Mouse (Mus musculus) midbrain, embryonic 16.5 days (tissue): ENCODE results near the gene Map6. TPM values are rescaled to one million over a fixed set of nuclear protein-coding genes. Genes with fewer than 3 reads are reported as not detected.
A peak's percentile ranks its signal among the peaks of the same experiment; 100 is the strongest.

ENCODE experiments used
- ATAC-seq: fragments of 200-750 bp; cut with Nextera tagmentation; 2 replicates; pipeline ENCODE4 v1.8.0; 2017; ENCODE audit warnings: moderate TSS enrichment
- H3K27ac ChIP-seq: fragments of 300-500 bp; sonication (generic); 2 replicates; pipeline ENCODE4 v1.5.1; 2014; ENCODE audit warnings: mild to moderate bottlenecking, low read length, mixed read lengths
- H3K27me3 ChIP-seq: fragments of 300-500 bp; sonication (generic); 2 replicates; pipeline ENCODE4 v1.6.1; 2014; ENCODE audit warnings: low read depth, low read length, mixed read lengths; ENCODE audit not compliant: control insufficient read depth, insufficient read depth
- H3K36me3 ChIP-seq: fragments of 300-500 bp; sonication (generic); 2 replicates; pipeline ENCODE4 v1.6.1; 2014; ENCODE audit warnings: mild to moderate bottlenecking, low read length, moderate library complexity, mixed read lengths; ENCODE audit not compliant: control insufficient read depth, insufficient read depth
- H3K4me1 ChIP-seq: fragments of 300-500 bp; sonication (generic); 2 replicates; pipeline ENCODE4 v1.6.1; 2014; ENCODE audit warnings: mild to moderate bottlenecking, low read length, mixed read lengths; ENCODE audit not compliant: control insufficient read depth, insufficient read depth
- H3K4me2 ChIP-seq: fragments of 300-500 bp; sonication (generic); 2 replicates; pipeline ENCODE4 v1.6.1; 2014; ENCODE audit warnings: mild to moderate bottlenecking, low read length, mixed read lengths
- H3K4me3 ChIP-seq: fragments of 300-500 bp; sonication (generic); 2 replicates; pipeline ENCODE4 v1.5.1; 2014; ENCODE audit warnings: low read depth, mild to moderate bottlenecking, low read length, moderate library complexity, mixed read lengths
- H3K9ac ChIP-seq: fragments of 300-500 bp; sonication (generic); 2 replicates; pipeline ENCODE4 v1.6.1; 2014; ENCODE audit warnings: low read depth, low read length, mixed read lengths
- H3K9me3 ChIP-seq: fragments of 300-500 bp; sonication (generic); replicated peaks from 2 replicates; pipeline ENCODE4 v1.6.1; 2014; ENCODE audit warnings: mild to moderate bottlenecking, low read length, mixed read lengths; ENCODE audit not compliant: control insufficient read depth, poor library complexity, severe bottlenecking
- WGBS: fragments of 180-500 bp; shearing (Covaris S2); extraction: QIAGEN DNeasy Blood & Tissue Kit; methylation state at CpG from one replicate; pipeline ENCODE4 v1.1.7; 2014; 5-methylcytosine and 5-hydroxymethylcytosine counted together
- polyA plus RNA-seq: library from polyadenylated mRNA; unstranded; fragments of >200 nt; fragmentation: Nextera tagmentation; extraction: Ambion mirVana; gene quantifications from 2 replicates; pipeline ENCODE4 v1.2.1, GENCODE M21; 2015

Gene Map6
- polyA plus RNA-seq, 1 experiment from 2014 or later = 140 TPM

GRCm38 (mm10) chr7:99351104-99351801 is 84.0 kb downstream of the Map6 start:
- H3K4me1 ChIP-seq = peaks cover 40% of the 10 kb centered on the region
- H3K4me3 ChIP-seq = peak overlapping the region; percentile 40
- H3K4me2 ChIP-seq = peak overlapping the region; percentile 67
- H3K9me3 ChIP-seq = no peaks in the 10 kb centered on the region
- H3K36me3 ChIP-seq = no peaks in the 10 kb centered on the region
- peak overlapping the region; percentile 64 for H3K9ac ChIP-seq
- no peaks in the 10 kb centered on the region for H3K27me3 ChIP-seq
- H3K27ac ChIP-seq = peak overlapping the region; percentile 76
- WGBS = 7% methylated on average over 12 of the region's 12 CpGs
- ATAC-seq = no peak

- Histone ChIP-seq H3K9ac (peak overlapping the region; percentile 64), H3K4me3 (peak overlapping the region; percentile 40), H3K27ac (peak overlapping the region; percentile 76), H3K4me1 (peaks cover 47% of the 10 kb centered on the region), H3K36me3 (no peaks in the 10 kb centered on the region), H3K4me2 (peak overlapping the region; percentile 67), H3K9me3 (no peaks in the 10 kb centered on the region), H3K27me3 (no peaks in the 10 kb centered on the region)
- 8% methylated on average over 18 of the region's 18 CpGs for WGBS
- no peak for ATAC-seq
Measured at GRCm38 (mm10) chr7:99351802-99352517, 84.7 kb downstream of the Map6 start.

- Histone ChIP-seq H3K4me3 (peak within 1 kb of the TSS; percentile 40), H3K36me3 (no peaks in the 10 kb centered on the region), H3K9me3 (no peaks in the 10 kb centered on the region), H3K27me3 (no peaks in the 10 kb centered on the region), H3K4me2 (peak within 1 kb of the TSS; percentile 67), H3K9ac (peak within 1 kb of the TSS; percentile 64), H3K27ac (peak within 1 kb of the TSS; percentile 76), H3K4me1 (peaks cover 52% of the 10 kb centered on the region)
- 0 out of 2 replicates have a peak, but pooled peaks have one; percentile 37 for ATAC-seq
- WGBS = 4% methylated on average over 32 of the region's 35 CpGs
Measured at GRCm38 (mm10) chr7:99352526-99353400, 85.5 kb downstream of the Map6 start, which contains the start of gene Serpinh1. Gene Serpinh1 (minus strand): TSS chr7:99353239.

- Histone ChIP-seq H3K9ac (peak overlapping the region; percentile 22; the same call in 1 of the 2 replicates), H3K4me1 (peaks cover 54% of the 10 kb centered on the region), H3K4me2 (peak overlapping the region; percentile 37), H3K36me3 (no peaks in the 10 kb centered on the region), H3K27me3 (no peaks in the 10 kb centered on the region), H3K9me3 (no peaks in the 10 kb centered on the region), H3K4me3 (no peak overlapping the region), H3K27ac (peak overlapping the region; percentile 78)
- no peak for ATAC-seq
- 8% methylated on average over 7 of the region's 7 CpGs for WGBS
Measured at GRCm38 (mm10) chr7:99355731-99356131, 88.5 kb downstream of the Map6 start.

GRCm38 (mm10) chr7:99356244-99356930 is 89.1 kb downstream of the Map6 start:
- H3K4me1 ChIP-seq = peaks cover 55% of the 10 kb centered on the region
- peak overlapping the region; percentile 22; the same call in 1 of the 2 replicates for H3K9ac ChIP-seq
- H3K9me3 ChIP-seq = no peaks in the 10 kb centered on the region
- WGBS = 31% methylated on average over 9 of the region's 9 CpGs
- no peak overlapping the region for H3K4me3 ChIP-seq
- H3K4me2 ChIP-seq = no peak overlapping the region
- peak overlapping the region; percentile 78 for H3K27ac ChIP-seq
- ATAC-seq = no peak
- no peaks in the 10 kb centered on the region for H3K27me3 ChIP-seq
- no peaks in the 10 kb centered on the region for H3K36me3 ChIP-seq

- WGBS = 54% methylated on average over 7 of the region's 7 CpGs
- Histone ChIP-seq H3K27ac (no peak overlapping the region), H3K4me3 (no peak overlapping the region), H3K4me2 (no peak overlapping the region), H3K27me3 (no peaks in the 10 kb centered on the region), H3K4me1 (peaks cover 48% of the 10 kb centered on the region), H3K9me3 (no peaks in the 10 kb centered on the region), H3K9ac (0 out of 2 replicates have a peak overlapping the region, but pooled peaks have one; percentile 31), H3K36me3 (no peaks in the 10 kb centered on the region)
- no peak for ATAC-seq
Measured at GRCm38 (mm10) chr7:99357201-99357600, 90.0 kb downstream of the Map6 start.

- Histone ChIP-seq H3K36me3 (no peaks in the 10 kb centered on the region), H3K27ac (no peak overlapping the region), H3K4me1 (peaks cover 38% of the 10 kb centered on the region), H3K4me3 (no peak overlapping the region), H3K9ac (no peak overlapping the region), H3K9me3 (no peaks in the 10 kb centered on the region), H3K27me3 (no peaks in the 10 kb centered on the region), H3K4me2 (no peak overlapping the region)
- no peak for ATAC-seq
- 88% methylated on average over 8 of the region's 8 CpGs for WGBS
Measured at GRCm38 (mm10) chr7:99358371-99358770, 91.1 kb downstream of the Map6 start.

GRCm38 (mm10) chr7:99360021-99360802 is 93.0 kb downstream of the Map6 start:
- Histone ChIP-seq H3K4me1 (peaks cover 41% of the 10 kb centered on the region), H3K36me3 (no peaks in the 10 kb centered on the region), H3K9ac (peak overlapping the region; percentile 58), H3K9me3 (no peaks in the 10 kb centered on the region), H3K4me2 (peak overlapping the region; percentile 28), H3K27ac (peak overlapping the region; percentile 94), H3K27me3 (no peaks in the 10 kb centered on the region), H3K4me3 (no peak overlapping the region)
- peak; percentile 98 for ATAC-seq
- 5% methylated on average over 10 of the region's 10 CpGs for WGBS
